Mouse (Mus musculus): ENCODE results near the gene Rps6kl1. TPM values are rescaled to one million over a fixed set of nuclear protein-coding genes. Genes with fewer than 3 reads are reported as not detected.

Rps6kl1 gene
- polyA plus RNA-seq, 1 experiment from 2014 or later: 1.5 TPM

GRCm38 (mm10) chr12:85170948-85171307 is 19.9 kb upstream of the Rps6kl1 start:
- H3K4me2 ChIP-seq (ENCODE audit: low read depth, low read length): no peak overlapping the region
- no peak overlapping the region for H3K4me3 ChIP-seq (ENCODE audit: low read depth, low read length)
- H3K4me1 ChIP-seq (ENCODE audit: control insufficient read depth, insufficient read depth, low read length): peaks cover 17% of the 10 kb centered on the region
- DNase-seq (ENCODE audit: low spot score) (no peak), ATAC-seq (ENCODE audit: low read depth) (no peak)
- no peaks in the 10 kb centered on the region for H3K27me3 ChIP-seq (replicated peaks; ENCODE audit: control insufficient read depth, insufficient read depth, low read length)
- no peak overlapping the region for H3K9ac ChIP-seq (ENCODE audit: low read depth, low read length)
- no peak overlapping the region for H3K27ac ChIP-seq (replicated peaks; ENCODE audit: low read depth, low read length)
- no peaks in the 10 kb centered on the region for H3K9me3 ChIP-seq (ENCODE audit: control insufficient read depth, low read length)
- peaks cover 11% of the 10 kb centered on the region; the same call in 1 of the 2 replicates for H3K36me3 ChIP-seq (ENCODE audit: control insufficient read depth, insufficient read depth, low read length)
- 62% methylated on average over 3 of the region's 3 CpGs for WGBS

GRCm38 (mm10) chr12:85170284-85170947 is 19.4 kb upstream of the Rps6kl1 start:
- no peak overlapping the region for H3K4me2 ChIP-seq (ENCODE audit: low read depth, low read length)
- ATAC-seq (ENCODE audit: low read depth) (no peak), DNase-seq (ENCODE audit: low spot score) (no peak)
- H3K9ac ChIP-seq (ENCODE audit: low read depth, low read length): no peak overlapping the region
- no peak overlapping the region for H3K4me3 ChIP-seq (ENCODE audit: low read depth, low read length)
- H3K9me3 ChIP-seq (ENCODE audit: control insufficient read depth, low read length): no peaks in the 10 kb centered on the region
- H3K36me3 ChIP-seq (ENCODE audit: control insufficient read depth, insufficient read depth, low read length): peaks cover 13% of the 10 kb centered on the region; the same call in 1 of the 2 replicates
- peaks cover 12% of the 10 kb centered on the region for H3K4me1 ChIP-seq (ENCODE audit: control insufficient read depth, insufficient read depth, low read length)
- no peaks in the 10 kb centered on the region for H3K27me3 ChIP-seq (replicated peaks; ENCODE audit: control insufficient read depth, insufficient read depth, low read length)
- H3K27ac ChIP-seq (replicated peaks; ENCODE audit: low read depth, low read length): no peak overlapping the region
- 91% methylated on average over 10 of the region's 11 CpGs for WGBS

- Histone ChIP-seq H3K27ac (replicated peaks; ENCODE audit: low read depth, low read length) (no peak overlapping the region), H3K4me1 (ENCODE audit: control insufficient read depth, insufficient read depth, low read length) (peaks cover 7% of the 10 kb centered on the region), H3K36me3 (ENCODE audit: control insufficient read depth, insufficient read depth, low read length) (peaks cover 13% of the 10 kb centered on the region; the same call in 1 of the 2 replicates), H3K27me3 (replicated peaks; ENCODE audit: control insufficient read depth, insufficient read depth, low read length) (no peaks in the 10 kb centered on the region), H3K9me3 (ENCODE audit: control insufficient read depth, low read length) (no peaks in the 10 kb centered on the region), H3K4me2 (ENCODE audit: low read depth, low read length) (peak overlapping the region; percentile 46; the same call in 1 of the 2 replicates), H3K9ac (ENCODE audit: low read depth, low read length) (no peak overlapping the region), H3K4me3 (ENCODE audit: low read depth, low read length) (no peak overlapping the region)
- ATAC-seq (ENCODE audit: low read depth) (0 out of 2 replicates have a peak, but pooled peaks have one; percentile 7), DNase-seq (ENCODE audit: low spot score) (no peak)
- WGBS: 57% methylated on average over 3 of the region's 3 CpGs
Observed at GRCm38 (mm10) chr12:85169877-85170276, 18.8 kb upstream of the Rps6kl1 start.

- WGBS: 28% methylated on average over 27 of the region's 27 CpGs
- ATAC-seq (ENCODE audit: low read depth): peak; percentile 85
- Histone ChIP-seq H3K27ac (replicated peaks; ENCODE audit: low read depth, low read length) (no peak overlapping the region), H3K9ac (ENCODE audit: low read depth, low read length) (peak overlapping the region; percentile 53; the same call in 1 of the 2 replicates), H3K9me3 (ENCODE audit: control insufficient read depth, low read length) (no peaks in the 10 kb centered on the region), H3K4me2 (ENCODE audit: low read depth, low read length) (peak overlapping the region; percentile 46), H3K4me3 (ENCODE audit: low read depth, low read length) (peak overlapping the region; percentile 23; the same call in 1 of the 2 replicates), H3K27me3 (replicated peaks; ENCODE audit: control insufficient read depth, insufficient read depth, low read length) (no peaks in the 10 kb centered on the region), H3K36me3 (ENCODE audit: control insufficient read depth, insufficient read depth, low read length) (peaks cover 13% of the 10 kb centered on the region; the same call in 1 of the 2 replicates), H3K4me1 (ENCODE audit: control insufficient read depth, insufficient read depth, low read length) (0 out of 2 replicates have a peak, but pooled peaks cover 5% of the 10 kb centered on the region)
- DNase-seq (ENCODE audit: low spot score): peak; percentile 90
Observed at GRCm38 (mm10) chr12:85169117-85169858, 18.2 kb upstream of the Rps6kl1 start.

GRCm38 (mm10) chr12:85166631-85167030 is 15.6 kb upstream of the Rps6kl1 start:
- ATAC-seq (ENCODE audit: low read depth) (no peak), DNase-seq (ENCODE audit: low spot score) (no peak)
- Histone ChIP-seq H3K4me2 (ENCODE audit: low read depth, low read length) (no peak overlapping the region), H3K4me1 (ENCODE audit: control insufficient read depth, insufficient read depth, low read length) (0 out of 2 replicates have a peak, but pooled peaks cover 5% of the 10 kb centered on the region), H3K4me3 (ENCODE audit: low read depth, low read length) (no peak overlapping the region), H3K9me3 (ENCODE audit: control insufficient read depth, low read length) (no peaks in the 10 kb centered on the region), H3K27ac (replicated peaks; ENCODE audit: low read depth, low read length) (no peak overlapping the region), H3K9ac (ENCODE audit: low read depth, low read length) (no peak overlapping the region), H3K27me3 (replicated peaks; ENCODE audit: control insufficient read depth, insufficient read depth, low read length) (no peaks in the 10 kb centered on the region), H3K36me3 (ENCODE audit: control insufficient read depth, insufficient read depth, low read length) (peaks cover 13% of the 10 kb centered on the region; the same call in 1 of the 2 replicates)
- WGBS: 74% methylated on average over 9 of the region's 9 CpGs

- 0 out of 2 replicates have a peak, but pooled peaks cover 5% of the 10 kb centered on the region for H3K4me1 ChIP-seq (ENCODE audit: control insufficient read depth, insufficient read depth, low read length)
- no peak overlapping the region for H3K4me3 ChIP-seq (ENCODE audit: low read depth, low read length)
- H3K9ac ChIP-seq (ENCODE audit: low read depth, low read length): no peak overlapping the region
- ATAC-seq (ENCODE audit: low read depth) (no peak), DNase-seq (ENCODE audit: low spot score) (no peak)
- H3K4me2 ChIP-seq (ENCODE audit: low read depth, low read length): no peak overlapping the region
- peaks cover 13% of the 10 kb centered on the region; the same call in 1 of the 2 replicates for H3K36me3 ChIP-seq (ENCODE audit: control insufficient read depth, insufficient read depth, low read length)
- WGBS: 74% methylated on average over 5 of the region's 5 CpGs
- no peak overlapping the region for H3K27ac ChIP-seq (replicated peaks; ENCODE audit: low read depth, low read length)
- no peaks in the 10 kb centered on the region for H3K27me3 ChIP-seq (replicated peaks; ENCODE audit: control insufficient read depth, insufficient read depth, low read length)
- H3K9me3 ChIP-seq (ENCODE audit: control insufficient read depth, low read length): no peaks in the 10 kb centered on the region
Observed at GRCm38 (mm10) chr12:85164996-85165395, 13.9 kb upstream of the Rps6kl1 start.

GRCm38 (mm10) chr12:85159592-85159991 is 8.5 kb upstream of the Rps6kl1 start:
- 57% methylated on average over 5 of the region's 5 CpGs for WGBS
- DNase-seq (ENCODE audit: low spot score): peak; percentile 41
- Histone ChIP-seq H3K9ac (ENCODE audit: low read depth, low read length) (no peak overlapping the region), H3K4me3 (ENCODE audit: low read depth, low read length) (no peak overlapping the region), H3K27me3 (replicated peaks; ENCODE audit: control insufficient read depth, insufficient read depth, low read length) (no peaks in the 10 kb centered on the region), H3K4me2 (ENCODE audit: low read depth, low read length) (no peak overlapping the region), H3K9me3 (ENCODE audit: control insufficient read depth, low read length) (no peaks in the 10 kb centered on the region), H3K4me1 (ENCODE audit: control insufficient read depth, insufficient read depth, low read length) (no peaks in the 10 kb centered on the region), H3K27ac (replicated peaks; ENCODE audit: low read depth, low read length) (peak overlapping the region; percentile 15; the same call in 1 of the 2 replicates), H3K36me3 (ENCODE audit: control insufficient read depth, insufficient read depth, low read length) (no peaks in the 10 kb centered on the region)
- no peak for ATAC-seq (ENCODE audit: low read depth)

GRCm38 (mm10) chr12:85158801-85159200 is 7.7 kb upstream of the Rps6kl1 start:
- no peaks in the 10 kb centered on the region for H3K9me3 ChIP-seq (ENCODE audit: control insufficient read depth, low read length)
- H3K4me1 ChIP-seq (ENCODE audit: control insufficient read depth, insufficient read depth, low read length): no peaks in the 10 kb centered on the region
- no peak overlapping the region for H3K4me3 ChIP-seq (ENCODE audit: low read depth, low read length)
- DNase-seq (ENCODE audit: low spot score) (no peak), ATAC-seq (ENCODE audit: low read depth) (no peak)
- no peak overlapping the region for H3K4me2 ChIP-seq (ENCODE audit: low read depth, low read length)
- WGBS: 91% methylated on average over 8 of the region's 8 CpGs
- H3K27ac ChIP-seq (replicated peaks; ENCODE audit: low read depth, low read length): no peak overlapping the region
- H3K36me3 ChIP-seq (ENCODE audit: control insufficient read depth, insufficient read depth, low read length): no peaks in the 10 kb centered on the region
- H3K27me3 ChIP-seq (replicated peaks; ENCODE audit: control insufficient read depth, insufficient read depth, low read length): no peaks in the 10 kb centered on the region
- no peak overlapping the region for H3K9ac ChIP-seq (ENCODE audit: low read depth, low read length)

Measured in embryonic facial prominence, embryonic 14.5 days (tissue).